Mouse (Mus musculus) MEL (cell line): Measurements from ENCODE around the gene Gsg1l. TPM values are rescaled to one million over a fixed set of nuclear protein-coding genes. Genes with fewer than 3 reads are reported as not detected.

ENCODE experiments used
- DNase-seq: peaks from one replicate; pipeline ENCODE4 v3.0.0; 2011; ENCODE audit warnings: low read depth, low spot score
- H3K27ac ChIP-seq: 2 replicates; pipeline ENCODE4 v1.5.1; 2012; ENCODE audit warnings: low read depth, mild to moderate bottlenecking, control low read depth, low read length, moderate library complexity; ENCODE audit not compliant: control insufficient read depth
- H3K27me3 ChIP-seq, 2 experiments: fragments of 150-350 bp in 1 of 2; sonication (generic) in 1 of 2; 2 replicates each; pipeline ENCODE4 v1.6.1; 2012; ENCODE audit warnings: low read length in 2 of 2, mild to moderate bottlenecking in 2 of 2, improper control_type of control experiment in 1 of 2, moderate library complexity in 1 of 2; ENCODE audit not compliant: insufficient read depth in 2 of 2, control insufficient read depth in 1 of 2
- H3K36me3 ChIP-seq, 2 experiments: 2 replicates each; pipeline ENCODE4 v1.6.1; 2012 to 2014; ENCODE audit warnings: low read length in 2 of 2, improper control_type of control experiment in 1 of 2, inconsistent platforms in 1 of 2, mild to moderate bottlenecking in 1 of 2; ENCODE audit not compliant: insufficient read depth in 2 of 2, control insufficient read depth in 1 of 2
- H3K4me1 ChIP-seq, 2 experiments: fragments of 150-350 bp in 1 of 2; sonication (generic) in 1 of 2; 2 replicates each; pipeline ENCODE4 v1.6.1; 2012; ENCODE audit warnings: low read length in 2 of 2, improper control_type of control experiment in 1 of 2, mild to moderate bottlenecking in 1 of 2; ENCODE audit not compliant: insufficient read depth in 2 of 2, control insufficient read depth in 1 of 2
- H3K4me3 ChIP-seq, 2 experiments: fragments of 150-350 bp in 1 of 2; sonication (generic) in 1 of 2; 2 replicates each; pipeline ENCODE4 v1.5.1; 2012; ENCODE audit warnings: low read depth in 2 of 2, low read length in 2 of 2, mild to moderate bottlenecking in 2 of 2, moderate library complexity in 2 of 2, control low read depth in 1 of 2, improper control_type of control experiment in 1 of 2; ENCODE audit not compliant: control insufficient read depth in 1 of 2, insufficient read depth in 1 of 2
- H3K79me2 ChIP-seq: 2 replicates; pipeline ENCODE4 v1.6.1; 2012; ENCODE audit warnings: mild to moderate bottlenecking, low read length, moderate library complexity; ENCODE audit not compliant: control insufficient read depth, poor library complexity, insufficient read depth
- H3K9ac ChIP-seq: 2 replicates; pipeline ENCODE4 v1.6.1; 2012; ENCODE audit warnings: low read depth, mild to moderate bottlenecking, control low read depth, low read length, moderate library complexity; ENCODE audit not compliant: control insufficient read depth, poor library complexity, severe bottlenecking
- H3K9me3 ChIP-seq: fragments of 150-350 bp; sonication (generic); replicated peaks from 2 replicates; pipeline ENCODE4 v1.6.1; 2012; ENCODE audit warnings: mild to moderate bottlenecking, low read length, improper control_type of control experiment, moderate library complexity; ENCODE audit not compliant: insufficient read depth
- BHLHE40 ChIP-seq: IDR thresholded peaks from 2 replicates; pipeline ENCODE4 v1.6.1; 2012; ENCODE audit warnings: low read depth, mild to moderate bottlenecking, inconsistent platforms, low read length, improper control_type of control experiment, borderline replicate concordance
- CHD1 ChIP-seq: IDR thresholded peaks from 2 replicates; pipeline ENCODE4 v1.6.1; 2012; ENCODE audit warnings: low read depth, mild to moderate bottlenecking, inconsistent platforms, low read length, improper control_type of control experiment
- CTCF ChIP-seq, 3 experiments: IDR thresholded peaks in 2 of 3; conservative IDR thresholded peaks in 1 of 3; 2 replicates each; pipeline ENCODE4 v1.5.1; 2011 to 2012; ENCODE audit warnings: low read length in 3 of 3, low read depth in 2 of 3, mild to moderate bottlenecking in 2 of 3, improper control_type of control experiment in 1 of 3, inconsistent platforms in 1 of 3, mixed read lengths in 1 of 3, moderate library complexity in 1 of 3; ENCODE audit not compliant: control insufficient read depth in 1 of 3, insufficient read depth in 1 of 3, poor library complexity in 1 of 3, severe bottlenecking in 1 of 3
- ELF1 ChIP-seq: IDR thresholded peaks from 2 replicates; pipeline ENCODE4 v1.6.1; 2014; ENCODE audit warnings: low read depth, mild to moderate bottlenecking, inconsistent platforms, low read length, improper control_type of control experiment, moderate library complexity
- GABPA ChIP-seq: IDR thresholded peaks from 2 replicates; pipeline ENCODE4 v1.6.1; 2012; ENCODE audit warnings: low read depth, mild to moderate bottlenecking, inconsistent platforms, low read length, improper control_type of control experiment, moderate library complexity
- JUND ChIP-seq: IDR thresholded peaks from 2 replicates; pipeline ENCODE4 v1.6.1; 2011; ENCODE audit warnings: low read depth, mild to moderate bottlenecking, improper control_type of control experiment, low read length
- MAFK ChIP-seq: IDR thresholded peaks from 2 replicates; pipeline ENCODE4 v1.6.1; 2011; ENCODE audit warnings: low read depth, mild to moderate bottlenecking, low read length, improper control_type of control experiment, borderline replicate concordance
- MEF2A ChIP-seq: IDR thresholded peaks from 2 replicates; pipeline ENCODE4 v1.6.1; 2014; ENCODE audit warnings: low read depth, mild to moderate bottlenecking, inconsistent platforms, low read length, improper control_type of control experiment; ENCODE audit not compliant: poor library complexity, insufficient replicate concordance, severe bottlenecking; ENCODE audit errors: extremely low read depth
- MYB ChIP-seq: IDR thresholded peaks from 2 replicates; pipeline ENCODE4 v1.6.1; 2011; ENCODE audit warnings: mild to moderate bottlenecking, low read depth, low read length, improper control_type of control experiment
- NELFE ChIP-seq: IDR thresholded peaks from 2 replicates; pipeline ENCODE4 v1.6.1; 2011; ENCODE audit warnings: low read depth, low read length, improper control_type of control experiment
- RAD21 ChIP-seq: IDR thresholded peaks from 2 replicates; pipeline ENCODE4 v1.6.1; 2011; ENCODE audit warnings: mild to moderate bottlenecking, low read depth, low read length, improper control_type of control experiment
- SMC3 ChIP-seq: IDR thresholded peaks from 2 replicates; pipeline ENCODE4 v1.6.1; 2011; ENCODE audit warnings: low read depth, low read length, improper control_type of control experiment
- TCF12 ChIP-seq: IDR thresholded peaks from 2 replicates; pipeline ENCODE4 v1.6.1; 2014; ENCODE audit warnings: low read depth, mild to moderate bottlenecking, inconsistent platforms, low read length, improper control_type of control experiment, moderate library complexity
- USF1 ChIP-seq: IDR thresholded peaks from 2 replicates; pipeline ENCODE4 v1.6.1; 2014; ENCODE audit warnings: low read depth, mild to moderate bottlenecking, inconsistent platforms, low read length, improper control_type of control experiment, moderate library complexity
- USF2 ChIP-seq, 2 experiments: IDR thresholded peaks; 2 replicates each; pipeline ENCODE4 v1.6.1; 2011 to 2012; ENCODE audit warnings: improper control_type of control experiment in 2 of 2, low read length in 2 of 2, borderline replicate concordance in 1 of 2, inconsistent platforms in 1 of 2, low read depth in 1 of 2, mild to moderate bottlenecking in 1 of 2; ENCODE audit not compliant: insufficient read depth in 1 of 2
- ZC3H11A ChIP-seq: IDR thresholded peaks from 2 replicates; pipeline ENCODE4 v1.6.1; 2012; ENCODE audit warnings: low read depth, mild to moderate bottlenecking, inconsistent platforms, low read length, improper control_type of control experiment
- ZKSCAN1 ChIP-seq: IDR thresholded peaks from 2 replicates; pipeline ENCODE4 v1.6.1; 2012; ENCODE audit warnings: low read depth, mild to moderate bottlenecking, inconsistent platforms, low read length, improper control_type of control experiment, moderate library complexity
- ZMIZ1 ChIP-seq: IDR thresholded peaks from 2 replicates; pipeline ENCODE4 v1.6.1; 2012; ENCODE audit warnings: low read depth, mild to moderate bottlenecking, inconsistent platforms, low read length, improper control_type of control experiment, moderate library complexity
- polyA plus RNA-seq, 2 experiments: library from polyadenylated mRNA; stranded (reverse) in 1 of 2; unstranded in 1 of 2; fragments of >175 nt in 1 of 2; fragments of >200 nt in 1 of 2; gene quantifications; 2 replicates each; pipeline versions ENCODE4 v1.2.1 to v1.2.4; 2012; ENCODE audit warnings: low replicate concordance in 2 of 2, low read depth in 1 of 2; ENCODE audit not compliant: insufficient read length in 2 of 2, insufficient read depth in 1 of 2, missing spikeins in 1 of 2
- total RNA-seq: library from RNA; depleted of rRNA; stranded (reverse); fragments of 300-350 nt; gene quantifications from 2 replicates; pipeline ENCODE4 v1.2.3, GENCODE M21; 2012

Gsg1l gene
- total and polyA plus RNA-seq, 3 experiments, result not detected

DNA sequence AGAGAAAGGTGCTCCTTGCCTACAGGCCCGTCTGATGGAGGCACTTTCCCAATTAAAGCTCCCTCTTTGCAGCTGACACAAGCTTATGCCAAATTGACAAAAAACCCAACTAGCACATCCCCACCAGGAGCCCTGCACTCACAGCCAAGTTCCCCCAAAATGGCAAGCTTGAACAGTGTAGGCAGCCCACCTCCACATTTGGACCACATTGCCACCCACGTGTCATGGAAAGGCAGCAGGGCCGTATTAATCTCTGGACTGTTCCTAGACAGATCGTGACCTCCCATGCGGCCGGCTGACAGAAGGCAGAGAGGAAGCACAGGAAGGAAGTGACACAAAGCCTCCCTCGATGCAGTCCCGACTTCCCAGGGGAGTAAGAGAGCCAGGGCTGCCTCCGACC is 7.2 kb downstream of the Gsg1l start:
- no peaks in the 10 kb centered on the region for H3K79me2 ChIP-seq
- TF ChIP-seq ELF1 (no peak), ZKSCAN1 (no peak), MEF2A (no peak), CHD1 (no peak), GABPA (no peak), ZMIZ1 (no peak), USF2 (IDR thresholded peaks at IDR 0.05; ENCODE audit: borderline replicate concordance in 1 of 2, insufficient read depth in 1 of 2, low read depth in 1 of 2, low read length in 2 of 2) (no peak)
- no peaks in the 10 kb centered on the region for H3K36me3 ChIP-seq
- H3K4me3 ChIP-seq, result no peak overlapping the region
- no peak for DNase-seq
- no peaks in the 10 kb centered on the region for H3K27me3 ChIP-seq
- no peaks in the 10 kb centered on the region for H3K9me3 ChIP-seq
- H3K27ac ChIP-seq, result no peak overlapping the region
- H3K4me1 ChIP-seq, result no peaks in the 10 kb centered on the region
- H3K9ac ChIP-seq, result no peak overlapping the region

DNA sequence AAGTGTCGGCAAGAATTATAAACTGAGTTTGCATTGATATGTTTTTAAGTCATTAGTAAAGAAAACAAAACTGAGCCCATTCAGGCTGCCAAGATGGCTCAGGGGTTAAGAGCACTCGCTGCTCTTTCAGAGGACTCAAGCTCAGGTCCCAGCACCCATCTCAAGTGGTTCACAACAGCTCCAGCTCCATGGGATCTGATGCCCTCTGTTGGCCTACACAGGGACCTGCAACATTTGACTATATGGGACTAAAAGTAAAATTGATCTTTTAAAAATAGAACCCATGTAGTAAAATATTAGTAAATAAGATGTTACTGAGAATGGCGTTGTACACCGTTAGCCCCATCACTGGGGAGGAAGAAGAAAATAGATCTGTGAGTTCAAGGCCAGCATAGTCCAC is 11.9 kb downstream of the Gsg1l start:
- peaks cover 0 to 2% of the 10 kb centered on the region in 2 experiments; a peak in 1 of 4 replicates for H3K27me3 ChIP-seq
- no peaks in the 10 kb centered on the region for H3K9me3 ChIP-seq
- TF ChIP-seq MAFK (no peak), MEF2A (no peak), CTCF (IDR thresholded peaks at IDR 0.05 in 2 of 3, conservative IDR thresholded peaks at IDR 0.05 in 1 of 3; ENCODE audit: control insufficient read depth in 1 of 3, insufficient read depth in 1 of 3, low read depth in 2 of 3, low read length in 3 of 3, poor library complexity in 1 of 3, severe bottlenecking in 1 of 3) (peak; percentile 26 to 64 (median 56); a peak in 5 of 6 replicates), MYB (no peak), RAD21 (peak; percentile 60), BHLHE40 (no peak), ZC3H11A (peak; percentile 58), TCF12 (no peak), NELFE (no peak), SMC3 (peak; percentile 70), USF1 (no peak), JUND (no peak)
- TF ChIP-seq, all 39 proteins: peak for 4
- Histone ChIP-seq H3K27ac (no peak overlapping the region), H3K9ac (no peak overlapping the region), H3K79me2 (no peaks in the 10 kb centered on the region), H3K4me1 (no peaks in the 10 kb centered on the region), H3K36me3 (no peaks in the 10 kb centered on the region), H3K4me3 (no peak overlapping the region)
- DNase-seq, result peak; percentile 27
